Mouse (Mus musculus) small intestine, adult 2 months (tissue): ENCODE data around the gene Cnnm2. TPM values are rescaled to one million over a fixed set of nuclear protein-coding genes. Genes with fewer than 3 reads are reported as not detected.

Experiments
- H3K27ac ChIP-seq: fragments of 200-500 bp; 2 replicates; pipeline ENCODE4 v1.5.1; 2012; ENCODE audit warnings: low read depth, low read length, control low read depth, inconsistent platforms; ENCODE audit not compliant: insufficient read depth
- H3K27me3 ChIP-seq: fragments of 200-500 bp; 2 replicates; pipeline ENCODE4 v1.6.1; 2012; ENCODE audit warnings: mild to moderate bottlenecking, moderate library complexity, low read length, inconsistent platforms; ENCODE audit not compliant: control insufficient read depth, insufficient read depth
- H3K36me3 ChIP-seq: fragments of 200-500 bp; 2 replicates; pipeline ENCODE4 v1.6.1; 2012; ENCODE audit warnings: mild to moderate bottlenecking, low read length, control low read depth, inconsistent platforms; ENCODE audit not compliant: control insufficient read depth, insufficient read depth
- H3K4me1 ChIP-seq: fragments of 200-500 bp; 2 replicates; pipeline ENCODE4 v1.6.1; 2012; ENCODE audit warnings: low read length, inconsistent platforms, mixed read lengths; ENCODE audit not compliant: control insufficient read depth, insufficient read depth, insufficient read length
- H3K4me3 ChIP-seq: fragments of 200-500 bp; 2 replicates; pipeline ENCODE4 v1.5.1; 2012; ENCODE audit warnings: low read depth, mild to moderate bottlenecking, control low read depth, inconsistent platforms, low read length, moderate library complexity
- CTCF ChIP-seq: fragments of 200-500 bp; IDR thresholded peaks from 2 replicates; pipeline ENCODE4 v1.5.1; 2012; ENCODE audit warnings: low read depth, mild to moderate bottlenecking, control low read depth, inconsistent platforms, low read length, moderate library complexity, mixed read lengths; ENCODE audit not compliant: insufficient replicate concordance, insufficient read length; ENCODE audit errors: extremely low read depth
- POLR2A ChIP-seq: fragments of 200-500 bp; IDR thresholded peaks from 2 replicates; pipeline ENCODE4 v1.6.1; 2012; ENCODE audit warnings: low read depth, mild to moderate bottlenecking, control low read depth, inconsistent platforms, low read length, moderate library complexity
- WGBS: fragments of 180-500 bp; shearing (Covaris S2); methylation state at CpG from one replicate; pipeline ENCODE4 v1.1.7; 2018; 5-methylcytosine and 5-hydroxymethylcytosine counted together
- polyA plus RNA-seq: library from polyadenylated mRNA; depleted of rRNA; stranded (reverse); fragments of >200 nt; gene quantifications from 2 replicates; pipeline ENCODE4 v1.2.3, GENCODE M21; 2012; rRNA removed

The Cnnm2 gene
- polyA plus RNA-seq, 1 experiment, result 16.9 TPM

- 0 out of 2 replicates have a peak, but pooled peaks cover 2% of the 10 kb centered on the region for H3K36me3 ChIP-seq
- 81% methylated on average over 6 of the region's 6 CpGs for WGBS
- H3K27ac ChIP-seq, result no peak overlapping the region
- TF ChIP-seq POLR2A, result no peak
- no peak overlapping the region for H3K4me3 ChIP-seq
- no peaks in the 10 kb centered on the region for H3K27me3 ChIP-seq
- H3K4me1 ChIP-seq, result no peaks in the 10 kb centered on the region
Observed at GRCm38 (mm10) chr19:46920571-46920970, 159.2 kb downstream of the Cnnm2 start.

- no peak overlapping the region for H3K4me3 ChIP-seq
- H3K27ac ChIP-seq, result no peak overlapping the region
- H3K27me3 ChIP-seq, result no peaks in the 10 kb centered on the region
- 72% methylated on average over 4 of the region's 4 CpGs for WGBS
- no peaks in the 10 kb centered on the region for H3K4me1 ChIP-seq
- H3K36me3 ChIP-seq, result 0 out of 2 replicates have a peak, but pooled peaks cover 2% of the 10 kb centered on the region
- TF ChIP-seq CTCF (no peak), POLR2A (no peak)
Observed at GRCm38 (mm10) chr19:46926357-46926756, 165.0 kb downstream of the Cnnm2 start.

GRCm38 (mm10) chr19:46926951-46927350 lies 165.6 kb downstream of the Cnnm2 start:
- H3K4me1 ChIP-seq, result no peaks in the 10 kb centered on the region
- TF ChIP-seq CTCF, result no peak
- no peak for TF ChIP-seq POLR2A
- no peak overlapping the region for H3K4me3 ChIP-seq
- WGBS, result 63% methylated on average over 5 of the region's 5 CpGs
- no peak overlapping the region for H3K27ac ChIP-seq
- H3K27me3 ChIP-seq, result no peaks in the 10 kb centered on the region
- 0 out of 2 replicates have a peak, but pooled peaks cover 4% of the 10 kb centered on the region for H3K36me3 ChIP-seq

GRCm38 (mm10) chr19:46928136-46928535 lies 166.7 kb downstream of the Cnnm2 start:
- H3K27me3 ChIP-seq, result no peaks in the 10 kb centered on the region
- H3K4me3 ChIP-seq, result no peak overlapping the region
- TF ChIP-seq CTCF (no peak), POLR2A (no peak)
- WGBS, result 58% methylated on average over 4 of the region's 4 CpGs
- H3K4me1 ChIP-seq, result no peaks in the 10 kb centered on the region
- 0 out of 2 replicates have a peak, but pooled peaks cover 4% of the 10 kb centered on the region for H3K36me3 ChIP-seq
- H3K27ac ChIP-seq, result no peak overlapping the region

- no peak overlapping the region for H3K27ac ChIP-seq
- H3K4me3 ChIP-seq, result no peak overlapping the region
- H3K36me3 ChIP-seq, result 0 out of 2 replicates have a peak, but pooled peaks cover 2% of the 10 kb centered on the region
- TF ChIP-seq CTCF, result no peak
- TF ChIP-seq POLR2A, result no peak
- H3K4me1 ChIP-seq, result no peaks in the 10 kb centered on the region
- H3K27me3 ChIP-seq, result no peaks in the 10 kb centered on the region
- WGBS, result 47% methylated on average over 6 of the region's 6 CpGs
Observed at GRCm38 (mm10) chr19:46929044-46929587, 167.7 kb downstream of the Cnnm2 start.

Other genes with a start within 250 kb of the Cnnm2 start
- 1.3 and 2.1 TPM in 2 replicates for gene Arl3, start 188.4 kb upstream of the Cnnm2 start, polyA plus RNA-seq
- gene Sfxn2, start 188.2 kb upstream of the Cnnm2 start, polyA plus RNA-seq, result 1.3 and 1.6 TPM in 2 replicates
- 24.8 and 42.4 TPM in 2 replicates for gene Wbp1l, start 162.5 kb upstream of the Cnnm2 start, polyA plus RNA-seq
- gene Cyp17a1, start 88.4 kb upstream of the Cnnm2 start, polyA plus RNA-seq, result 0.11 and 0.95 TPM in 2 replicates
- gene Borcs7, start 71.7 kb upstream of the Cnnm2 start, polyA plus RNA-seq, result 1.1 and 2.0 TPM in 2 replicates
- 3.4 and 10.3 TPM in 2 replicates for gene As3mt, start 54.1 kb upstream of the Cnnm2 start, polyA plus RNA-seq